Mouse (Mus musculus): Measurements from ENCODE around the gene Dusp10. TPM values are rescaled to one million over a fixed set of nuclear protein-coding genes. Genes with fewer than 3 reads are reported as not detected.
A peak's percentile ranks its signal among the peaks of the same experiment; 100 is the strongest.

Dusp10 gene
- total and polyA plus RNA-seq, 2 experiments from 2014 or later, result 6.3 to 11.7 TPM

- no peak overlapping the region for H3K9ac ChIP-seq (replicated peaks; ENCODE audit: low read length)
- 90% methylated on average over 3 of the region's 3 CpGs for WGBS
- no peaks in the 10 kb centered on the region for H3K4me1 ChIP-seq (ENCODE audit: insufficient read depth, low read length)
- no peak for DNase-seq (ENCODE audit: low spot score)
- no peak for ATAC-seq
- no peak overlapping the region for H3K4me3 ChIP-seq (ENCODE audit: low read length)
- no peaks in the 10 kb centered on the region for H3K27me3 ChIP-seq (ENCODE audit: insufficient read depth, low read length)
- TF ChIP-seq CTCF (IDR thresholded peaks at IDR 0.05; ENCODE audit: low read depth), result no peak
- H3K9me3 ChIP-seq (ENCODE audit: low read length), result no peaks in the 10 kb centered on the region
- no peak overlapping the region for H3K4me2 ChIP-seq (ENCODE audit: low read depth, low read length)
- no peak overlapping the region for H3K27ac ChIP-seq
- no peaks in the 10 kb centered on the region for H3K36me3 ChIP-seq (ENCODE audit: insufficient read depth, low read length)
Measured at GRCm38 (mm10) chr1:184027039-184027438, 13.9 kb downstream of the Dusp10 start.

- DNase-seq (ENCODE audit: low spot score), result no peak
- TF ChIP-seq CTCF (IDR thresholded peaks at IDR 0.05; ENCODE audit: low read depth), result no peak
- 91% methylated on average over 8 of the region's 8 CpGs for WGBS
Measured at GRCm38 (mm10) chr1:184030070-184030802, 17.1 kb downstream of the Dusp10 start.

GRCm38 (mm10) chr1:184032682-184033389, 19.7 kb downstream of the Dusp10 start:
- TF ChIP-seq CTCF (IDR thresholded peaks at IDR 0.05; ENCODE audit: low read depth), result no peak
- no peaks in the 10 kb centered on the region for H3K4me1 ChIP-seq (ENCODE audit: insufficient read depth, low read length)
- DNase-seq (ENCODE audit: low spot score) (no peak), ATAC-seq (no peak)
- H3K4me2 ChIP-seq (ENCODE audit: low read depth, low read length), result peak overlapping the region; percentile 96
- 25% methylated on average over 19 of the region's 19 CpGs for WGBS
- H3K27ac ChIP-seq, result peak overlapping the region; percentile 96
- H3K36me3 ChIP-seq (ENCODE audit: insufficient read depth, low read length), result no peaks in the 10 kb centered on the region
- H3K9ac ChIP-seq (replicated peaks; ENCODE audit: low read length), result peak overlapping the region; percentile 80
- peak overlapping the region; percentile 56 for H3K4me3 ChIP-seq (ENCODE audit: low read length)
- no peaks in the 10 kb centered on the region for H3K9me3 ChIP-seq (ENCODE audit: low read length)
- H3K27me3 ChIP-seq (ENCODE audit: insufficient read depth, low read length), result no peaks in the 10 kb centered on the region

More at GRCm38 (mm10) chr1:184030070-184030802, 17.1 kb downstream of the Dusp10 start:
- Histone ChIP-seq H3K9me3 (ENCODE audit: low read length) (no peaks in the 10 kb centered on the region), H3K4me1 (ENCODE audit: insufficient read depth, low read length) (no peaks in the 10 kb centered on the region), H3K36me3 (ENCODE audit: insufficient read depth, low read length) (no peaks in the 10 kb centered on the region), H3K27ac (no peak overlapping the region), H3K4me3 (ENCODE audit: low read length) (no peak overlapping the region), H3K9ac (replicated peaks; ENCODE audit: low read length) (no peak overlapping the region), H3K4me2 (ENCODE audit: low read depth, low read length) (no peak overlapping the region), H3K27me3 (ENCODE audit: insufficient read depth, low read length) (no peaks in the 10 kb centered on the region)
- no peak for ATAC-seq

- WGBS, result under 1% methylated on average over 62 of the region's 63 CpGs
- peak; percentile 10; the same call in 1 of the 2 replicates for TF ChIP-seq CTCF (IDR thresholded peaks at IDR 0.05; ENCODE audit: low read depth)
- H3K9ac ChIP-seq (replicated peaks; ENCODE audit: low read length), result peak overlapping the region; percentile 80
- no peaks in the 10 kb centered on the region for H3K4me1 ChIP-seq (ENCODE audit: insufficient read depth, low read length)
- H3K4me3 ChIP-seq (ENCODE audit: low read length), result peak overlapping the region; percentile 56
- no peaks in the 10 kb centered on the region for H3K27me3 ChIP-seq (ENCODE audit: insufficient read depth, low read length)
- H3K36me3 ChIP-seq (ENCODE audit: insufficient read depth, low read length), result no peaks in the 10 kb centered on the region
- peak overlapping the region; percentile 96 for H3K27ac ChIP-seq
- DNase-seq (ENCODE audit: low spot score), result peak; percentile 61
- H3K4me2 ChIP-seq (ENCODE audit: low read depth, low read length), result peak overlapping the region; percentile 96
- no peaks in the 10 kb centered on the region for H3K9me3 ChIP-seq (ENCODE audit: low read length)
- peak; percentile 0 for ATAC-seq
Measured at GRCm38 (mm10) chr1:184033390-184034010, 20.4 kb downstream of the Dusp10 start.

- DNase-seq (ENCODE audit: low spot score), result peak; percentile 100
- no peak; the same call in 1 of the 2 replicates for TF ChIP-seq CTCF (IDR thresholded peaks at IDR 0.05; ENCODE audit: low read depth)
- no peaks in the 10 kb centered on the region for H3K27me3 ChIP-seq (ENCODE audit: insufficient read depth, low read length)
Measured at GRCm38 (mm10) chr1:184034011-184034557, 21.0 kb downstream of the Dusp10 start, which contains the start of gene 1700056E22Rik. 1700056E22Rik (minus strand) TSS chr1:184034301.

GRCm38 (mm10) chr1:184034741-184035181, 21.7 kb downstream of the Dusp10 start:
- TF ChIP-seq CTCF (IDR thresholded peaks at IDR 0.05; ENCODE audit: low read depth), result no peak
- H3K9ac ChIP-seq (replicated peaks; ENCODE audit: low read length), result peak overlapping the region; percentile 42
- H3K27ac ChIP-seq, result peak overlapping the region; percentile 96
- ATAC-seq (no peak), DNase-seq (ENCODE audit: low spot score) (peak; percentile 45)
- WGBS, result under 1% methylated on average over 12 of the region's 12 CpGs
- no peaks in the 10 kb centered on the region for H3K4me1 ChIP-seq (ENCODE audit: insufficient read depth, low read length)
- H3K36me3 ChIP-seq (ENCODE audit: insufficient read depth, low read length), result no peaks in the 10 kb centered on the region
- no peaks in the 10 kb centered on the region for H3K27me3 ChIP-seq (ENCODE audit: insufficient read depth, low read length)
- peak overlapping the region; percentile 96 for H3K4me2 ChIP-seq (ENCODE audit: low read depth, low read length)
- H3K4me3 ChIP-seq (ENCODE audit: low read length), result peak overlapping the region; percentile 56
- H3K9me3 ChIP-seq (ENCODE audit: low read length), result no peaks in the 10 kb centered on the region

More at GRCm38 (mm10) chr1:184034011-184034557, 21.0 kb downstream of the Dusp10 start, which contains the start of gene 1700056E22Rik:
- Histone ChIP-seq H3K4me3 (ENCODE audit: low read length) (peak within 1 kb of the TSS; percentile 56), H3K9ac (replicated peaks; ENCODE audit: low read length) (peak within 1 kb of the TSS; percentile 80), H3K4me2 (ENCODE audit: low read depth, low read length) (peak within 1 kb of the TSS; percentile 96), H3K36me3 (ENCODE audit: insufficient read depth, low read length) (no peaks in the 10 kb centered on the region), H3K27ac (peak within 1 kb of the TSS; percentile 96), H3K4me1 (ENCODE audit: insufficient read depth, low read length) (no peaks in the 10 kb centered on the region), H3K9me3 (ENCODE audit: low read length) (no peaks in the 10 kb centered on the region)
- under 1% methylated on average over 38 of the region's 38 CpGs for WGBS
- peak; percentile 99 for ATAC-seq
